Mouse (Mus musculus): ENCODE results near the gene Ppfibp1.

The Ppfibp1 gene

GRCm38 (mm10) chr6:146913489-146914198, 25.4 kb downstream of the Ppfibp1 start:
- DNase-seq (ENCODE audit: low spot score), result no peak

GRCm38 (mm10) chr6:146915808-146916207, 27.5 kb downstream of the Ppfibp1 start:
- no peak for DNase-seq (ENCODE audit: low spot score)

GRCm38 (mm10) chr6:146917396-146917795, 29.1 kb downstream of the Ppfibp1 start:
- no peak for DNase-seq (ENCODE audit: low spot score)

GRCm38 (mm10) chr6:146918341-146918740, 30.1 kb downstream of the Ppfibp1 start:
- DNase-seq (ENCODE audit: low spot score), result no peak

- DNase-seq (ENCODE audit: low spot score), result no peak
Observed at GRCm38 (mm10) chr6:146926415-146926980, 38.2 kb downstream of the Ppfibp1 start.

- no peak for DNase-seq (ENCODE audit: low spot score)
Observed at GRCm38 (mm10) chr6:146928108-146928507, 39.8 kb downstream of the Ppfibp1 start.

- DNase-seq (ENCODE audit: low spot score), result no peak
Observed at GRCm38 (mm10) chr6:146929031-146929430, 40.7 kb downstream of the Ppfibp1 start.

GRCm38 (mm10) chr6:146933123-146933522, 44.8 kb downstream of the Ppfibp1 start:
- DNase-seq (ENCODE audit: low spot score), result no peak

GRCm38 (mm10) chr6:146935957-146936356, 47.7 kb downstream of the Ppfibp1 start:
- no peak for DNase-seq (ENCODE audit: low spot score)

GRCm38 (mm10) chr6:146939026-146939425, 50.7 kb downstream of the Ppfibp1 start:
- DNase-seq (ENCODE audit: low spot score), result no peak

- DNase-seq (ENCODE audit: low spot score), result no peak
Observed at GRCm38 (mm10) chr6:146941505-146942275, 53.4 kb downstream of the Ppfibp1 start.

GRCm38 (mm10) chr6:146944009-146944408, 55.7 kb downstream of the Ppfibp1 start:
- DNase-seq (ENCODE audit: low spot score), result no peak

- no peak for DNase-seq (ENCODE audit: low spot score)
Observed at GRCm38 (mm10) chr6:146944830-146945229, 56.5 kb downstream of the Ppfibp1 start.

GRCm38 (mm10) chr6:146946327-146947029, 58.2 kb downstream of the Ppfibp1 start:
- DNase-seq (ENCODE audit: low spot score), result no peak

- no peak for DNase-seq (ENCODE audit: low spot score)
Observed at GRCm38 (mm10) chr6:146947186-146947585, 58.9 kb downstream of the Ppfibp1 start.

- no peak for DNase-seq (ENCODE audit: low spot score)
Observed at GRCm38 (mm10) chr6:146949682-146950453, 61.6 kb downstream of the Ppfibp1 start.

GRCm38 (mm10) chr6:146950454-146950832, 62.2 kb downstream of the Ppfibp1 start:
- DNase-seq (ENCODE audit: low spot score), result no peak

GRCm38 (mm10) chr6:146954258-146954657, 66.0 kb downstream of the Ppfibp1 start, which contains the start of gene 1700034J05Rik:
1700034J05Rik (minus strand) TSS chr6:146954422.
- no peak for DNase-seq (ENCODE audit: low spot score)

GRCm38 (mm10) chr6:146955475-146955874, 67.2 kb downstream of the Ppfibp1 start:
- no peak for DNase-seq (ENCODE audit: low spot score)

- no peak for DNase-seq (ENCODE audit: low spot score)
Observed at GRCm38 (mm10) chr6:146955896-146956295, 67.6 kb downstream of the Ppfibp1 start.

- no peak for DNase-seq (ENCODE audit: low spot score)
Observed at GRCm38 (mm10) chr6:146956961-146957360, 68.7 kb downstream of the Ppfibp1 start.

- no peak for DNase-seq (ENCODE audit: low spot score)
Observed at GRCm38 (mm10) chr6:146958694-146959093, 70.4 kb downstream of the Ppfibp1 start.
